Mouse (Mus musculus) layer of hippocampus, adult 18-20 months (tissue): ENCODE results near the gene Rhou. TPM values are rescaled to one million over a fixed set of nuclear protein-coding genes. Genes with fewer than 3 reads are reported as not detected.
A peak's percentile ranks its signal among the peaks of the same experiment; 100 is the strongest.

Source experiments
- DNase-seq, 2 experiments: peaks; one replicate each; pipeline ENCODE4 v3.0.0; 2022; ENCODE audit warnings: low spot score in 2 of 2
- total RNA-seq, 2 experiments: library from RNA; stranded (reverse); gene quantifications; 2 replicates each; pipeline ENCODE4 v1.2.3; 2021

Rhou gene
- total RNA-seq, 2 experiments from 2014 or later, result 44.0 to 53.9 TPM

DNA sequence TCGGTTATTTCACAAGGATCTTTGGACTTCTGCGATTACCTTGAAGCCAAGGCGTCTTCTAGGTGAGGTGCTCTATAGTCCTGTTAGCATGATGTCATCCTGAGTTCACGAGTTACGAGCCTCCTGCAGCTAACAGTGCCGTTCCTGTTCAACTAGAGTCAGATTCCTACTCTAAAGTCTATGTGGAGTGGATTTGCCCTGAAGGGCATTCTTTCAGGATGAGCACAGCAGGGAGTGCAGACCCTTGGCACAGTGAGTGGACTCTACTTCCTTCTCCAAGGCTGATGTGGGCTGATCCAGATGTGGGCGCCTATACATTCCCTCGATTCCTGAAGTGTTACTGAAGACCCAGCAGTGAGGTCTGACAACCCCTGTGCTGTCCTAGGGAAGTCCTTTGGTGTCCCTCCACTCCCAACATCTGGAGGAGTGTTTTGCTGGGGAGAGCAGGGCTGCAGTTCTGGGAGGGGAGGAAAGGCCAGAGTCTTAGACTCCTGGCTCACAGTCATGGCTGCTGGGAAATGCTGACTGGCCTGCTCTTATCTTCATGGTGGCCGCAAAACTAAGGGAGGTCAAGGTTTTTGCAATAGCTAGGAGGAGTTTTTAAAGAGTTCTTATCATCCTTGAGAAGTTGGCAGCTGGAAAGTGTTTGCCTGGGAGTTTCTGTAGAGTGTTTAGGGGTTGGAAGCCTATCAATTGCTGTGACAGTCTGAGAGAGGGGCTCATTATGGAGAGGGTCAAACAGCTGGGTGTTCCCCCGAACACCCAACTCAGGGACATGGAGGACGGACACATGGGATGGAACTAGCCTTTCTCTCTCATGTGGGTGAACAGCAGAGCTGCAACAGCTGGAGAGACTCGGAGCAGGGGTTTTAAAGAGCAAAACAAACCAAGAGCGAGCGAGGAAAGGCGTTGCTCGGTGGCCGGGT is 5.2 kb upstream of the Rhou start:
- no peak for DNase-seq

DNA sequence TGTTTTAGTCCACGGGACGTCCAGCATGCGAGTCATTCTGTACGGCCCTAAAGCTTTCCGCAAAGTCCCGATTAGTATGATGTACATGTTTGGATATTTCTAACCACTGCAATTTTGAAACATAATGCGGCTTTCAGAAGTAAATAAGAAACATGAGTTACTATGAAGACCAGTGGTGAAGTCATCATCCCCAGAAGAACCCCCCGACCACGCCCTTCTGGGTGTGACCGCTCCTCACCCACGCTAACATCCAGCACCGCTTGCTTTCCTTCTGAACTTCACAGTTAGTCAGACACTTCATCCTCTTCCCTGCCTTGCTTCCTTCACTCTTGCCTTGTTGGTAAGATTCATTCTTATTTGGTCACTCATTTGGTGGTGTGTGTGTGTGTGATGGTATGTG is 4.2 kb upstream of the Rhou start:
- DNase-seq, result no peak

DNA sequence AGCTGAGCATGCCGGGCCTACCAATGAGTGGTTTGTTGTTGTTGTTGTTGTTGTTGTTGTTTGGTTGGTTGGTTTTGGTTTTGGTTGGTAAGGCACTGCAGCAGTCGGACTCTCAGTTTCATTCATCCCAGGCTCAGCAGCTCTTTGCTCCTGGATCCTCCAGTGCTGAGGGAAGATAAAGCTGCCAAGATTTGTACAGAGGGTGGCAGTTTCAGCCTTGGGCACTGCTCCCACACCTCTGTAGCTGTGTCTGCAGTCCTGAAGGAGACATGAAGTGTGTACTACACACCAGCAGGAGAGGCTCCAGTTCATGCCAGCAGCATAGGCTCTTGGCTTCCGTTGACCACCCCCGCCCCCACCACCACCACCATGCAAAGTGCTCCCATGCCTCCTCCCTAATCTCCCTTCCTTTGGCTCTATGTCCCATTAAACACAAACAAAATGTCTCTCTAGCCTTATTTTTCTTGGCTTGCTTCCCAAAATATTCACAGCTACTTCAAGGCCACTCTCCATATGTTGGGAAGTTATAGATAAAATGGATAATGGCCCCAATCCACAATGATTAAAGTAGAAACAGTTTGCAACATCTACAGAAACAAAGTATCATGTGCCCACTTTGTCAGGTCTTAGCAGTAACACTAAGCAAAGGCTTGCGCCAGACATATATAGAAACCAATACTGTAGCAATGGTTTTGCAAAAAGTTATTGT is 2.2 kb upstream of the Rhou start:
- no peak for DNase-seq

DNA sequence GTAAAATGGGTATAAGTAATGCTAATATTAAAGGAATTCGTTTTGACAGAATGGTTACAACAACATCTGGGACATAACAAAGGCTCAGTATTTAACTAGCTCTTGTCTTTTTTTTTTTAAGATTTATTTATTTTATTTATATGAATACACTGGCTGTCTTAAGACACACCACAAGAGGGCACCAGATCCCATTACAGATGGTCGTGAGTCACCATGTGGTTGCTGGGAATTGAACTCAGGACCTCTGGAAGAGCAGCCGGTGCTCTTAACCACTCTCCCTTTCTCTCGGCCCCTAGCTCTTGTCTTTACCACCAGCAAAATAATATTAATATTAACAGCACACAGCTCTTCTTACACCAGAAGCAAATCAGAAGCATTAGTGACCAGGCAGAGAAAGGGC is 1.1 kb upstream of the Rhou start:
- no peak for DNase-seq

DNA sequence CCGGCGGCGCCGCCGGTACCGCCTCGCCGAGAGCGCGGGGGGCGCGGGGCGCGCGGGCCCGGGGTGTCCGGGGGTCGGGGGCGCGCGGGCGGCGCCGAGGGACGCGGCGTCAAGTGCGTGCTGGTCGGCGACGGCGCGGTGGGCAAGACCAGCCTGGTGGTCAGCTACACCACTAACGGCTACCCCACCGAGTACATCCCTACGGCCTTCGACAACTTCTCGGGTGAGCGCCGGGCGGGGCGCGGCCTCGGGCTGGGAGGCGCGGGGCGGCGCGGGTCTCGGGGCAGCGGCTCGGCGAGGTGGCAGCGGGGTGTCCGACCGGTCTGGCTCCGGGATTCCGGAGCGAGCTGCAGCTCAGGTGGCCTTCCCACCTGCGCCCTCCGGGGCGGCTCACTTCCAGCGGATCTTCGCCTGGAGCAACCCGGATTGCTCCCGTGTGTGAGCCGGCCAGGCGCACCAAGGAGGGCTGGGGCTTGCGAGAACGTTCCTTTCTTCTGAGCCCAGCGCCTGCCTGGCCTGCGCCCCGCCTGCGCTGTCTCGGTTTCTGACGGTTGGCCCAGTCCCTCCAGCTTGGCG is 353 bp downstream of the Rhou start:
- peak; percentile 25 to 57 for DNase-seq

DNA sequence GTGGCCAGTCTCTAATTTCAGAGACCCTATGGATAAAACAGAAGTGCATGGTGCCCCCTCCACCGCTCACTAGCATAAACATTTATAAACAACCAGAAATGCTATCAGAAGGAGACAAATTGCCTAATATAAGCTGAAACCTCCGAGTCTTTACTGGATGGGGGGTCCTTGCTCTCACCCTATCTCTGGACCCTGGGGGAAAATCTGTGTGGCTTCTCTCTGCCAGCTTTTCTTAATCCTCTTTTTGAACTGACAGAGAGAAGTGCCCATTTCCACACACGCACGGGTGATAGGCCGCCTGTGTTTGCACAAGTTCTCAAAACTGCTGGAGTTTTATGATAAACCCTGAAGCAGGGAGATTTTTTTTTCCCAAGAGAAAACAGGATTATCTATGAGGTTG is 1.0 kb downstream of the Rhou start:
- no peak for DNase-seq

DNA sequence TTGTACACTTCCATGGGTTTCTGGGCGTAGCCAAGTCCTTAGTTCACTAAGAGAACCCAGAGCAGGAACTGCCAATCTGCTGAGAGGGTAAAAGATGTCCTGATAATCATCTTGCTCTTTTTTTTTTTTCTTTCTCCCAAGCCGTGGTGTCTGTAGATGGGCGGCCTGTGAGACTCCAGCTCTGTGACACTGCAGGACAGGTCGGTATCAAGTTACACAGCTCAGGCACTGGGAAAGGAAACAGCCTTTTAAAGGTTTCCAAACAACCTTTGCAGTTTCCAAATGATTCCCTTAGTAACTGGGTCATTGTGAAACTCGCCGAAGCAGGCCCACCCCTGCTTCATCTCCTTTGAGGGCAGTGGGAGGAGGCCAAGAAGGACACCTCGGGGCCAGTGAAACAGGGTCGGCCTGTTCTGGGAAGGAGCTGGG is 1.6 kb downstream of the Rhou start:
- no peak for DNase-seq

DNA sequence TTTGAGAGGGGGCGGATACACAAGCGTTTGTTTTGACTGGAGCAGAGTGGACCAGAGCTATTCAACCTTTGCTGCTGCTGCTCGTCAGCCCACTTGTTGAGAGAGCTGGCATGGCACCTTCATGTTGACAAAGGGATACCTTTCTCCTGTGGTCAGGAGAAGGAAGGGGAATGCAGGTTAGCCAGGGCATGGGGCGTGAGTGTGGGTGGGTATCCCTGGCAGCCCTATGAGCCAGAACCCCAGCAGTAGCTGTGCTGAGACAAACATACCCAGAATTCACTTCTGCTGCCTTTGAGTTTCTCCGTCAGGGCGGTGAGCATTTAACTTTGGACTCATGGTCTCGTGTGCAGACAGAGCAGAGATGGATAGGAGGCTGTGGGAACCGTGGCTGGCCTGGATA is 4.1 kb downstream of the Rhou start:
- no peak for DNase-seq

DNA sequence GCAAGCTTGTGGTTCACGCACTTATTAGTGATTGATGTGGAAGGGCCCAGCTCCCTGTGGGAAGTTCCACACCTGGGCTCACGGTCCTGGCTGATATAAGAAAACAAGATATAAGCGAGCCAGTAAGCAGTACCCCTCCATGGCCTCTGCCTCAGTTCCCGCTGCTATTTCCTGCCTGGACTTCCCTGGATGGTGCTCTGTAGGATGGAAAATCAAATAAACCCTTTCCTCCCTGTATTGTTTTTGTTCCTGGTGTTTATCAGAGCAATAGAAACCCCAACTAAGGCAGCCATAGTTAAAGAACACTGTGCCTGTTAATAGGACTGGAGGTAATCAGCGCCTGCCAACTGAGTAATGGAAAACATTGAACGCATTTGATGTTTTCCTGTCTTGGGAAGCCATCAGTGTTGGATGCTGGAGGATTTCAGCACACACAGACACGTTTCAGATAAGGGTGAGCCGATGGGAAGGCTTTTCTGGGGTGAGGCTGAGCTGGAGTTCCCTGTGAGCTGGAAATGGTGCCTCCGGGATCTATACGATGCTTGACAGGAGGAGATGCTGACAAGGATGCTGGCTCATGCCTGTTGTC is 5.8 kb downstream of the Rhou start:
- DNase-seq, result no peak

DNA sequence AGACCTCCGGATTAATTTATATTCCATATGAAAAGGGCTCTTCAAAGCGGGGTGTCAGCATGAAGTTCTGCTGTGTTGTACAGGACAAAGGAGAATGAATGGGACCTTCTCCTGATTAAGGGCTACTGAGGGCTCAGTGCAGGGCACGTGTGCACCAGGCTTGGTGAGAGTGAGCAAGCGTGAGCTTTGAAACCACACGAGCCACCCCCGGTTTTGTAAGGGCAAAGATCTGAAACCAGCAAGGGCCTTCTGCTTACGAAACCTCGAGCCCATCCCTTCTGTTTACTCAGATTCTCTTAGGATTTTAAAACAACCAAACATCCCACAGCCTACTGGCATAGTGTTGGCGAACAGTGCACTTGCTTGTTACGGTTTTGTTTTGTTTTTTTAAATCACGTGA is 7.8 kb downstream of the Rhou start:
- DNase-seq, result no peak

DNA sequence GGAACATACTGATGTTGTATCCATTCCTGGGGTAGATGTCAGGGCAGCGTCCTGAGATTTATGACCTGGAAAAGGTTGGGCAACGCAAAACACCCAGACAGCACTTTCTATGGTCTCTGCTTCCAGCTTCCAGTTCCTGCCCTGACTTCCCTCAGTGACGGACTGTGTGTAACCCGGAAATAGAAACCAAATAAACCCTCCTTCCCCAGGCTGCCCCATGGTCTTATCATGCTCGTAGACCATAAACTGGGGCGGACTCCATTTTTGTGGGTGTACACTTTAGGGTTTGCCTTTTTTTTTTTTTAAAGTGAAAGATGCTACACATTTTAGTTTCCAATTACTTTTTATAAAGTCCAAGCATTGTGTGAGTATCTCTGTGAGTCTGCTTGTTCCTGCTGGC is 11.9 kb downstream of the Rhou start:
- DNase-seq, result no peak

DNA sequence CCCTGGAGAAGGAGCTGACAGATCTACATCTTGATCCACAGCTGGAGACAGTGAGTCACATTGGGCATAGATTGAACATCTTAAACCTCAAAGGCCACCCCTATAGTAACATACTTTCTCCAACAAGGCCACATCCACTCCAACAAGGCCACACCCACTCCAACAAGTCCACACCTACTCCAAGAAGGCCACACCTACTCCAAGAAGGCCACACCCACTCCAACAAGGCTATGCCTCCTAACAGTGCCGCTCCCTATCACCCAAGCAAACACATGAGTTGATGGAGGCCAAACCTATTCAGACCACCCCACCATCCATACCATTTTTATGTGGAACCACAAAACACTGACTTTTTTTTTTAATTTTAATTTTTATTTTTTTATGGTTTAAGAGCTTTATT is 13.1 kb downstream of the Rhou start:
- no peak for DNase-seq

DNA sequence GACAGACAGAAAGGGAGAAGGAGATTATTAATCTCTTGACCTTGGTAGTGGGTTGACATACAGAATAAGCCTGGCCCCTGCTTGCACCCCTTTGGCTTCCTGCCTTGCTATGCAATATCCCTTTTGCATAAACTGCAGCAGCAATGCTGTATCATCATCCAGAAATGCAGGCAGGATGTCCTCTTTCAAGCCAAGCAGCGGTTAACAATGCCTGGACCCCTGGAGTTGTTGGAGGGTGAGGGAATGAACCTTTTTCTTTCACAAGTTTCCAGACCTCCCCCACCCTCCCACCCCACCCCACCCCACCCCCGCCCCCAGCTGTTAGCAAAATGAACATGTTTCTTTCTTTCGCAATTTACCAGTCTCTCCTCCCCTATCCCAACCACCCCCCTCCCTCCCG is 15.0 kb downstream of the Rhou start:
- DNase-seq, result no peak

DNA sequence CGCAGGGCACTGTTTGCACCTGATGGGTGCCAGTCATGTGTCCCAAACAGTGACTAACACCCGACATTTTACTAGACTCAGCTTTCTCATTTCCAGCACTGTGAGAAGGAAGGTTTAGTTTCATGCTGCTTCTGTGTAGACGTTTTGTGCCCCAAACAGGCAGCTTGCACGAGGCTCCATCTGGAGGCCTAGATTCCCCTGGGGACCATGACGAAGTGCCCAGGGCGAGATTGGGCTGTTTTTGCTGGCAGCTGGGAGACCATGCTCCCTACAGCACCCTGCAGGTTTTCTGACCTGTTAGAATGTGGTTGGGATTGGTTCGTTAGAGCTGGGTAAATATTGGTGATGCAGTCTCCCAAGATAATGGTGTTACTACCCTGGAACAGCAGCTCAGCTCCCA is 17.0 kb downstream of the Rhou start:
- DNase-seq, result no peak

DNA sequence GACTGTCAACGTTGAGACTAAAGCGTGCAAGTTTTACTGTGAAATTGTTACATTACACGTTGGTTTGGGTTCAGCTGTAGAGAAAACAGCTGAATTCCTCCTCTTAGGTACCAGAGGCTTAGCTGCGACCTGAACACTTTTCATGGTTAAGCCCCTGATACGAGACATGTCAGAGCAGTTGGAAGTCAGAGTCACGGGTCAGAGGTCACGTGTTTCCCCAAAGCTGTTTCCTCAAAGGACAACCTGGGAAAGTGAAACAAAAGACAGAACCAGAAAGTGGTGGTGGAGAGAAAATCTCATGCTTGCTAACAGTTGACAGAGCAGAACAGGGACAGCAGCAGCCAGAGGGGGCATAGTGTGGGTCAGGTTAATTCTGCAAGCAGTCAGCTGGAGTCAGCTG is 17.7 kb downstream of the Rhou start:
- DNase-seq, result no peak

DNA sequence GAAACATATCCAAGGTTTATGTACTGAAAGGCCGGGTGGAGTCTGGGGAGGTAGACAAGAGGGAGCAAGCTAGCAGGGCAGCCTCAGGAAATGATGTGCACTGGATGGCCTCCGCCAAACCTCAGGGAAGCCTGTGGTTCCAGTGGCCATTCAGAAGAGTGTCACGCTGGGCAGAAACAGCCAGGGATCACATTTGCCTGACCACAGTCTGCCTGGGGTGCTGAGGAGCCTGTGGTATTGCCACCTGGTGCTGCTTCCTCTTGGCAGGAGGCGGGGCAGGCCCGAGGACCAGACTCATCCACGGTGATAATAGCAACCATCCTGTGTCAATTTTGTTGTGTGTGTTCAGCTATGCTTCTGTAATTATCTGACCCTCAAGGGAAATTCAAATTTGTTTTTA is 18.9 kb downstream of the Rhou start:
- DNase-seq, result no peak

DNA sequence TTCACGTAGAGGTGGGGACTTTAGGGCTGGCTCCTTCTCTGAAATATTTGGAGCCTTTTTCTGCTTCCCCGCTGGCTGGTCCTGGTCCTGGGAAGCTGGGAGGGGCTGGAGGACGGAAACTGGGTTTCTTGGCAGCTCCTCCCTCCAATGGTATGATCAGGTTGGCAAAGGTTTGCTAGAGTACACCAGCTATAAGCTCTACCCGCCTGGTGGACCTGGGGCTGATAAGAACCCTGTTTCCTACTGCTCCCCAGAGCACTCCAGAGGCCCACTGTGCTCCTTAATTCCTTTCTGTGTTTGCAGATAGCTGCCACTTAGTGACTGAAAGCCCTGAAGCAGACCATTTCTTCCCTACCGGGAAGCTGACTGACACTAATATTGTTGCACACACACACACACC is 21.9 kb downstream of the Rhou start:
- no peak for DNase-seq

DNA sequence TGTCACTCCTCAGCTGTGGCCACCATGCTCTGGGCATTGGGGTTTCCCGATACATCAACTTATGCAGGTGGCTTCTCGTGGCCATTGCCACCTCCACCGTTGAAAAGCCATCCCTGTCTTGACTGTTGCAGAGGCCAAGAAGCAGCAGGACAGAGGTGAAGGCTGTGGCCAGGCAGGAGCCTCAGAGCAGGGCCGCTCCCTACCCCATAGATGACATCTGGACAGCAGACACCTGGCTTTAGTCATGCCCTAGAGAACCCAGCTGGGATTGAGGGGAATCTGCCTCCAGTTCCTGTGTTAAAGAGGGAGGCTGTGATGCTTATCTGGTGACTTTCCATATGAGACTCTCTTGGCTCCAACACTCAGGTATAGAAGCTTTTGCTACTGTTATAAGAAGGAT is 24.7 kb downstream of the Rhou start:
- no peak for DNase-seq

DNA sequence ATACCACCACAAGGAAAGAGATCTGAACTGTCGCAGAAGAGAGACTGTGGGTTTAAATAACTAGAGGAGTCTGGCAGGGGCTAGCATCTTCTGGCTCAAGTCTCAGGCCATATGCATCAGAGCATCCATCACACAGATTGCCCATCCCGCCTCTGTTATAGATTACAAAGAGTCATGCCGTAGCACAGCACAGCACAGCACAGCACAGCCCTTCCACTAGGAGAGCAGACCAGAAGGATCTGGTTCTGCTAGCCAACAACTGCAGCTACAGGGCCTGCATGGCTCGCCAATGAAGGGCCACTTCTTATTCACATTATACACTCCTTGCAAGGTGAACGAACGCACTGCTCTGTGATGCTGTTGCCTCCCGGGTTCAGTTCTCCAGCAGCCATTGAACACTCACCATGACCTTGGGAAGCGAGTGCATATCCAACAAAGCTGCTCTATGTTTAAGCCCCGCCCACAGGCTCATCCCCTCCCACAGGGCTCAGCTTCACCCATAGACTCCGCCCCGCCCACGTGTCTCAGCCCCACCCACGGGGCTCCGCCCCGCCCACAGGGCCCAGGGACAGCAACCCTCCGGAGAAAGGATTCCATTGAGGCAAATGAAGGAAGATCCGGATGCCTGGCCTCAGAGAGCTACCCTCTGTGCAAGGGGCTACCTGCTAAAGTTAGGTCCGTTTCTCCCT is 28.5 kb downstream of the Rhou start:
- DNase-seq, result no peak

DNA sequence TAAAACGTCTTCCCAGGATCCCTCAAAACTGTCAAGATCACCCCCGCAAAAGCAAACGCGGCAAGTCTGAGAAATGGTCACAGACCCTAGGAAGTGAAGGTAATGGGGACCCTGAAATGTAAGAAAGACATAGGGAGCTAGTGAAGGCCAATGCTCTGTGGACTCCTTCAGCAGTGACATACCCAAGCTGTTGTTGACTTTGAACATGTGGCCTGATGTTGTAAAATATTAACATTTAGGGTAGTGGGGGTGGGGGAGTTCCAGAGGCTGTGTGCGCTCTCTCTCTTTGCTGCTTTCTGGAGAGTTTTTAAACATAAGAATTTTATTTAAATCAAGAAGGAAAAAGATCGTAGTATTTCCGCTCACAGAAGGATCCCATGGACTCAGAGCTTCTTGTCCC is 29.6 kb downstream of the Rhou start:
- DNase-seq, result no peak

DNA sequence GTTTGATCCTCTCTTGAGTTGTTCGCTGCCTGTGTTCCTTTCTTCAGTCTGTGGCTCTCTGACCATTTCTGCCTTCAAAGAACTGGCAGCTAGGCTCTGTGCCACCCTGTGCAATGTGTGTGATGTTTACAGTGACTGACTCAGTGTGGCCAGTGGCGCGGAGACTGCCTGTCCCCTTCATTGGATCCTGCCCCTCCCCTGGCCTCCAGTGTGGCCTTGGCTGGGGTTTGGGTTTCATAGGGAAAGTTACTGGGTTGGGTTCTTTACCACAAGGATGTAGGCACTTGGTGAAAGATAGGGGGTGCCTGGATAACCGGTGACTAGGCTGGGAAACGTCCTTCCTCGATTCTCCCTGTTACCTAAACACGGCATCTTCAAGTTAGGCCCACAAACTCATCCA is 31.1 kb downstream of the Rhou start:
- no peak for DNase-seq
